Mouse (Mus musculus): ENCODE measurements around the gene Selenok.

DNA sequence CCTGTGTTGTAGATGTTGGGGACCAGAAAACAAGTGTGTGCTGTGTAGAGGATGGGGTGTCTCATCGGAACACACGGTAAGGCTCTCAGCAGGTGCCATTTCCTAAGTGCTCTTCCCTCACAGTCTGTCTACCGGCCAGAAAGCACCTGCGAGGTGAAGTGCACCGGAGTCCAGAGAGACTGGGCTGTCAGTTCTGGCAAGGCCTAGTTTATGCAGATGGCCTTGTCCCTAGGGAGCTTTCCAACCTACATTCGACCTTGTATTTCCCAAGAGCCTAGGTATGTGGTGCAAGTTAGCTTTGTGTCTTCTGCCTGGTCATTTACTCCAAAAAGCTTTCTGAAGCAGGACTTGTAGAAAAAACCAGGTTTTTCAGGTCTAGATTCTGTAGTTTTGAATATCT, 19.2 kb downstream of the Selenok start:
- TF ChIP-seq CTCF (IDR thresholded peaks at IDR 0.05; ENCODE audit: borderline replicate concordance, extremely low read depth, insufficient read depth, insufficient read length) (no peak), POLR2A (IDR thresholded peaks at IDR 0.05; ENCODE audit: borderline replicate concordance, extremely low read depth, insufficient read depth, insufficient read length, poor library complexity, severe bottlenecking) (no peak)

All from brain, embryonic 14.5 days (tissue).